ENCODE assay signal across 13 mouse cellular contexts in genomic region chr1:134070099-134070669, GRCm38 (mm10). TPM values are rescaled to one million over a fixed set of nuclear protein-coding genes. Genes with fewer than 3 reads are reported as not detected.
DNase-seq lines count a peak whose midpoint lies in the region; ATAC-seq lines count a peak whose summit lies in the region.
"Had no signal": no experiment of that assay in that cellular context is flagged by ENCODE, and none has a peak within 500 bp of the region (broad histone marks: within the 10 kb centered on the region; RNA-seq: fewer than 3 reads in every experiment).

No protein-coding gene starts in this region.

- peak overlapping the region; percentile 32 for H3K4me2 ChIP-seq in lung, embryonic 15.5 days
- H3K4me2 ChIP-seq in embryonic facial prominence, embryonic 15.5 days (replicated peaks) = no peak overlapping the region
- H3K4me2 ChIP-seq in hindbrain, embryonic 13.5 days = no peak overlapping the region
- no peak overlapping the region for H3K4me2 ChIP-seq in neural tube, embryonic 13.5 days
- H3K4me2 ChIP-seq: heart, embryonic 12.5 days; limb, embryonic 13.5 days had no signal

- DNase-seq in lung, postnatal 4 days = no peak
- DNase-seq in adrenal gland, postnatal 4 days (ENCODE audit: low spot score in 2 of 2) = no peak
- no peak for DNase-seq in testis, postnatal 10 days (ENCODE audit: low spot score)
- DNase-seq: adrenal gland, adult 2 months; cerebellum, adult 8-10 months had no signal

- no peak overlapping the region for H3K4me3 ChIP-seq in lung, embryonic 15.5 days
- no peak overlapping the region for H3K4me3 ChIP-seq in embryonic facial prominence, embryonic 15.5 days (replicated peaks)
- no peak overlapping the region for H3K4me3 ChIP-seq in hindbrain, embryonic 13.5 days
- no peak overlapping the region for H3K4me3 ChIP-seq in neural tube, embryonic 13.5 days
- H3K4me3 ChIP-seq: heart, embryonic 12.5 days; limb, embryonic 13.5 days had no signal

- H3K27ac ChIP-seq in lung, embryonic 15.5 days = peak overlapping the region; percentile 95
- H3K27ac ChIP-seq in embryonic facial prominence, embryonic 15.5 days (replicated peaks) = peak overlapping the region; percentile 53
- H3K27ac ChIP-seq in hindbrain, embryonic 13.5 days = peak overlapping the region; percentile 70
- peak overlapping the region; percentile 84 for H3K27ac ChIP-seq in neural tube, embryonic 13.5 days (replicated peaks)
- H3K27ac ChIP-seq: limb, embryonic 13.5 days had no signal

- peak; percentile 53 for ATAC-seq in lung, embryonic 15.5 days (ENCODE audit: borderline replicate concordance, extremely low read depth, low FRiP score, low TSS enrichment)
- no peak for ATAC-seq in embryonic facial prominence, embryonic 15.5 days (ENCODE audit: insufficient number of reproducible peaks, low FRiP score, low TSS enrichment, low read depth)
- no peak for ATAC-seq in hindbrain, embryonic 13.5 days (ENCODE audit: low FRiP score)
- ATAC-seq in neural tube, embryonic 13.5 days (ENCODE audit: low read depth) = no peak

- peaks cover 95% of the 10 kb centered on the region for H3K4me1 ChIP-seq in lung, embryonic 15.5 days
- peaks cover 36% of the 10 kb centered on the region for H3K4me1 ChIP-seq in embryonic facial prominence, embryonic 15.5 days
- peaks cover 78% of the 10 kb centered on the region for H3K4me1 ChIP-seq in hindbrain, embryonic 13.5 days (replicated peaks)
- H3K4me1 ChIP-seq in neural tube, embryonic 13.5 days (replicated peaks) = peaks cover 83% of the 10 kb centered on the region

- 0 out of 2 replicates have a peak overlapping the region, but pooled peaks have one; percentile 23 for H3K9ac ChIP-seq in lung, embryonic 15.5 days
- no peak overlapping the region for H3K9ac ChIP-seq in embryonic facial prominence, embryonic 15.5 days
- H3K9ac ChIP-seq in hindbrain, embryonic 13.5 days = no peak overlapping the region
- H3K9ac ChIP-seq in neural tube, embryonic 13.5 days = no peak overlapping the region
- H3K9ac ChIP-seq: heart, embryonic 12.5 days; limb, embryonic 13.5 days had no signal

- WGBS in lung, embryonic 15.5 days = 38% methylated on average over 8 of the region's 8 CpGs
- WGBS in embryonic facial prominence, embryonic 15.5 days = 62% methylated on average over 8 of the region's 8 CpGs
- WGBS in hindbrain, embryonic 13.5 days = 41% methylated on average over 8 of the region's 8 CpGs
- 38% methylated on average over 8 of the region's 8 CpGs for WGBS in neural tube, embryonic 13.5 days

- no peaks in the 10 kb centered on the region for H3K9me3 ChIP-seq in lung, embryonic 15.5 days
- no peaks in the 10 kb centered on the region for H3K9me3 ChIP-seq in embryonic facial prominence, embryonic 15.5 days (replicated peaks)
- no peaks in the 10 kb centered on the region for H3K9me3 ChIP-seq in hindbrain, embryonic 13.5 days
- H3K9me3 ChIP-seq in neural tube, embryonic 13.5 days = no peaks in the 10 kb centered on the region
- H3K9me3 ChIP-seq: heart, embryonic 12.5 days; limb, embryonic 13.5 days had no signal

- no peaks in the 10 kb centered on the region for H3K27me3 ChIP-seq in lung, embryonic 15.5 days
- no peaks in the 10 kb centered on the region for H3K27me3 ChIP-seq in embryonic facial prominence, embryonic 15.5 days
- no peaks in the 10 kb centered on the region for H3K27me3 ChIP-seq in hindbrain, embryonic 13.5 days
- H3K27me3 ChIP-seq in neural tube, embryonic 13.5 days = no peaks in the 10 kb centered on the region
- H3K27me3 ChIP-seq: limb, embryonic 13.5 days had no signal

- peaks cover 8% of the 10 kb centered on the region for H3K36me3 ChIP-seq in lung, embryonic 15.5 days
- 0 out of 2 replicates have a peak, but pooled peaks cover 6% of the 10 kb centered on the region for H3K36me3 ChIP-seq in embryonic facial prominence, embryonic 15.5 days
- no peaks in the 10 kb centered on the region for H3K36me3 ChIP-seq in hindbrain, embryonic 13.5 days
- H3K36me3 ChIP-seq in neural tube, embryonic 13.5 days = 0 out of 2 replicates have a peak, but pooled peaks cover 6% of the 10 kb centered on the region

RNA-seq across cellular contexts. Expression of gene Btg2, which starts 8.7 kb away (rescaled TPM):
- polyA plus RNA-seq in lung, embryonic 15.5 days (2015; fragmentation: Nextera tagmentation; extraction: Ambion mirVana) = 111 and 115 TPM in 2 replicates
- polyA plus RNA-seq in embryonic facial prominence, embryonic 15.5 days (2015; fragmentation: Nextera tagmentation; extraction: Ambion mirVana) = 39.9 and 41.3 TPM in 2 replicates
- 57.4 and 63.4 TPM in 2 replicates for polyA plus RNA-seq in hindbrain, embryonic 13.5 days (2015; fragmentation: Nextera tagmentation; extraction: Ambion mirVana)
- polyA plus RNA-seq in neural tube, embryonic 13.5 days (2015; fragmentation: Nextera tagmentation; extraction: Ambion mirVana) = 49.0 and 55.3 TPM in 2 replicates
- total RNA-seq in adrenal gland, postnatal 4 days (2021) = 10 to 100 TPM; 25.6 to 27.8 TPM

RNA-seq across cellular contexts. Expression of gene Fmod, which starts 33.1 kb away (rescaled TPM):
- 193 and 195 TPM in 2 replicates for polyA plus RNA-seq in lung, embryonic 15.5 days (2015; fragmentation: Nextera tagmentation; extraction: Ambion mirVana)
- 22.2 and 30.8 TPM in 2 replicates for polyA plus RNA-seq in embryonic facial prominence, embryonic 15.5 days (2015; fragmentation: Nextera tagmentation; extraction: Ambion mirVana)
- 7.3 and 7.6 TPM in 2 replicates for polyA plus RNA-seq in hindbrain, embryonic 13.5 days (2015; fragmentation: Nextera tagmentation; extraction: Ambion mirVana)
- 11.1 and 14.9 TPM in 2 replicates for polyA plus RNA-seq in neural tube, embryonic 13.5 days (2015; fragmentation: Nextera tagmentation; extraction: Ambion mirVana)
- 10 to 100 TPM; 18.5 to 28.1 TPM for total RNA-seq in adrenal gland, postnatal 4 days (2021)
- total RNA-seq: ES-E14 had no signal

RNA-seq across cellular contexts. Expression of gene Chit1, which starts 40.9 kb away (rescaled TPM):
- 0.19 and 0.35 TPM in 2 replicates for polyA plus RNA-seq in lung, embryonic 15.5 days (2015; fragmentation: Nextera tagmentation; extraction: Ambion mirVana)
- polyA plus RNA-seq in embryonic facial prominence, embryonic 15.5 days (2015; fragmentation: Nextera tagmentation; extraction: Ambion mirVana) = 0.61 and 0.67 TPM in 2 replicates
- polyA plus RNA-seq in hindbrain, embryonic 13.5 days (2015; fragmentation: Nextera tagmentation; extraction: Ambion mirVana) = 0.30 and 0.35 TPM in 2 replicates
- 0.45 and 0.81 TPM in 2 replicates for polyA plus RNA-seq in neural tube, embryonic 13.5 days (2015; fragmentation: Nextera tagmentation; extraction: Ambion mirVana)
- not detected for total RNA-seq in adrenal gland, postnatal 4 days (2021)
- total RNA-seq: adrenal gland, adult 2 months had no signal
- polyA plus RNA-seq: large intestine, adult 2 months had no signal
